Comparison of ENCODE assay signal across 35 mouse cellular contexts in genomic region chr4:107347221-107347620, GRCm38 (mm10). TPM values are rescaled to one million over a fixed set of nuclear protein-coding genes. Genes with fewer than 3 reads are reported as not detected.
"Had no signal": no experiment of that assay in that cellular context is flagged by ENCODE, and none has a peak within 500 bp of the region (broad histone marks: within the 10 kb centered on the region; RNA-seq: fewer than 3 reads in every experiment).

No protein-coding gene starts in this region.

- DNase-seq: gastrocnemius, postnatal 14 days; gastrocnemius, postnatal 36 days; heart, adult 11 months; heart, adult 2 months; heart, postnatal 14 days; heart, postnatal 36 days; kidney, adult 11 months; kidney, adult 2 months; kidney, adult 9 months; kidney, postnatal 14 days; kidney, postnatal 36 days; layer of hippocampus, adult 9-11 months; layer of hippocampus, postnatal 36 days; left cerebral cortex, postnatal 4 days had no signal

- ATAC-seq: hindbrain, postnatal 0 days; intestine, embryonic 16.5 days; liver, embryonic 12.5 days had no signal

RNA-seq across cellular contexts. Expression of gene Dio1, which starts 40.3 kb away (rescaled TPM):
- total RNA-seq: gastrocnemius, postnatal 14 days; gastrocnemius, postnatal 36 days; heart, adult 2 months; heart, postnatal 36 days; hematopoietic stem cell, adult 5-6 weeks; hindbrain, postnatal 0 days; layer of hippocampus, adult 18-20 months; layer of hippocampus, adult 8-10 months; layer of hippocampus, postnatal 14 days; layer of hippocampus, postnatal 36 days; left cerebral cortex, adult 18-20 months; left cerebral cortex, adult 8-10 months; left cerebral cortex, postnatal 10 days; left cerebral cortex, postnatal 25 days; left cerebral cortex, postnatal 4 days had no signal
- polyA plus RNA-seq: heart, adult 2 months; heart, embryonic 11.5 days; heart, embryonic 13.5 days; heart, embryonic 15.5 days; heart, postnatal 0 days; hindbrain, embryonic 11.5 days; hindbrain, embryonic 13.5 days; hindbrain, embryonic 15.5 days; hindbrain, postnatal 0 days; limb, embryonic 11.5 days; limb, embryonic 13.5 days; liver, embryonic 12.5 days; liver, embryonic 14.5 days had no signal
